Mouse (Mus musculus): ENCODE data around the gene Slc12a7. TPM values are rescaled to one million over a fixed set of nuclear protein-coding genes. Genes with fewer than 3 reads are reported as not detected.

Gene Slc12a7
- total RNA-seq, 2 experiments from 2014 or later = 3.0 to 3.6 TPM

- ATAC-seq (replicated peaks; ENCODE audit: poor library complexity, severe bottlenecking) = no peak
These were observed 24.0 kb downstream of the Slc12a7 start for GRCm38 (mm10) chr13:73756916-73757315.

- no peak for ATAC-seq (replicated peaks; ENCODE audit: poor library complexity, severe bottlenecking)
These were observed 24.5 kb downstream of the Slc12a7 start for GRCm38 (mm10) chr13:73757362-73757761.

- ATAC-seq (replicated peaks; ENCODE audit: poor library complexity, severe bottlenecking) = no peak
These were observed 26.7 kb downstream of the Slc12a7 start for GRCm38 (mm10) chr13:73759596-73759995.

GRCm38 (mm10) chr13:73760126-73760525 lies 27.2 kb downstream of the Slc12a7 start:
- no peak for ATAC-seq (replicated peaks; ENCODE audit: poor library complexity, severe bottlenecking)

- peak; percentile 10 for ATAC-seq (replicated peaks; ENCODE audit: poor library complexity, severe bottlenecking)
These were observed 30.0 kb downstream of the Slc12a7 start for GRCm38 (mm10) chr13:73762938-73763337.

GRCm38 (mm10) chr13:73763439-73764255 lies 30.8 kb downstream of the Slc12a7 start:
- ATAC-seq (replicated peaks; ENCODE audit: poor library complexity, severe bottlenecking) = peak; percentile 88

DNA sequence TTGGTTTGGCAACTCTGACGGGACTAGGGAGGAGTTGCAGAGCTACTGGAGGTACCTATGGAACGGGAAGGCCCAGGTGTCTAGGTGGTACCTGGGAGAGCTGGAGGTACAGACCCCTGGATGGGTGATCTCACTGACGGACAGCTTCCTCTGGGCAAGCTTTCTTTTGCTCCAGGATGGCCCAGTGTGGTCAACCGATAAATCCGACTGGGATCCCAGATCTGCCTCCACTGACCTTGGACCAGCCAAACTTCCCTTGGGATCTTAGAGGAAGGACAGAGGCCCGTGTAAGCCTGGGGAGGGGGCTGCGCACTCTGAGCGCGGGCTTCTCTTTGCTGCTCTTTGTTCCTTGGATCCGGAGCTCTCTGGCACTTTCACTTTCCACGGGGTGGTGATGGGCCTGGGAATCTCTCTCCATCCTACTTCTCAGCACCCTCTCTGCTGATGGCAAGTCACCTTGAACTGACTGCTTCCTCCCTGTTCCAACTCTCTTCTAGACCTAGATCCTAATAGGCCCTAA lies 31.4 kb downstream of the Slc12a7 start:
- ATAC-seq (replicated peaks; ENCODE audit: poor library complexity, severe bottlenecking) = no peak

DNA sequence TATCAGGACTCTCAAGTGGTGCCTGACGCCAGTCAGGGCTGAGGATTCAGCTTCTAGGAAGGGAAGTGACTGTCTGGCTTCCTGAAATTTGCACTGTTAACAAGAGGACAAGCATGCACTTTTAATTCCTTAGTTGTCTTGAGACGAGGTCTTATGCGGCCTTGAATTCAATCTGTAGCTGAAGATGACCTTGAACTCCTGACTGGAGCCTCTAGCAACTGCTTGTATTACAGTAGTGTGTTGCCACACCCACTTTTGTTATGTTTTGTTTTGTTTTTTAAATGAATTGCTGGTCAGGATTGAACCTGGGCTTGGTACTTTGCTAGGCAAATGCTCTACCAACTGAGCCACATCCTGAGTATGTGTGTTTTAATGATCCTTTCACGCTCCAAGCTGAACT lies 32.5 kb downstream of the Slc12a7 start:
- no peak for ATAC-seq (replicated peaks; ENCODE audit: poor library complexity, severe bottlenecking)

GRCm38 (mm10) chr13:73767224-73767623 lies 34.3 kb downstream of the Slc12a7 start:
- ATAC-seq (replicated peaks; ENCODE audit: poor library complexity, severe bottlenecking) = no peak

DNA sequence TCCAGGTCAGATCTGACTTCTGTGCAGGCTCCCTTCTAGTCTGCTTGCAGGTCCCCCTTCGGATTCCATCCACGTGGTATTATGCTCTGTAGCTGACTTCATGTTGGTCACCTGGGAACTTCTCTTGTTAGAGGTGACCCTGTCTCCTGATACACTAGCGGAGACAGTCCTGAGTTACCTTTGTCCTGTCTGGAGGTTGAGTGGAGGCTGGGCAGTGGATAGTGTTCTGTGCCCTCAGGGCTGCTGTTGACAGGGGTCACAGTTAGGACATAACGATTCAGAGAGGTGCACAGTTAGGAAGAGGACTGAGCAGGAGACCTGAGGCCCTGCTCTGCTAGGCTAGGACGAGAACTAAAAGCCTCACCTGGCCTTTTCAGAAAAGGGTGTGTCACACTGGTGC lies 34.9 kb downstream of the Slc12a7 start:
- no peak for ATAC-seq (replicated peaks; ENCODE audit: poor library complexity, severe bottlenecking)

DNA sequence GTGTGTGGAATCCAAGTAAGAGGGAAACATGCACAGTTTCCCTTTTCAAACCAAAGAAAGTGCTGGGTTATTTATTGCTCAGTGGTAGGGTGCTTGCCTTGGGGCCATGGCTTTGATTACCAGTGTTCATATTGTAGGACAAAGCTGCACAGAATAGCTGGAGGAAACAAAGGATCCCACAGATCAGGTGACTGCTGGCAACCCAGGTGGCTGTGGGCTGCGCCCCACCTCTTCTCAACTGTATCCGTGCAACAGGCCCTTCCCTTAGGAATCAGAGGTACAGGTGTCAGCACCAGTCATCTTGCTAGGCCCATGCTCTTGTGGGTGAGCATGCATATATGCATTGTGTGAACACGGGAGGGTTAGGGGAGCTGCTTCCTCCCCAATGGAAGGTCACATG lies 35.4 kb downstream of the Slc12a7 start:
- no peak for ATAC-seq (replicated peaks; ENCODE audit: poor library complexity, severe bottlenecking)

- no peak for ATAC-seq (replicated peaks; ENCODE audit: poor library complexity, severe bottlenecking)
These were observed 37.2 kb downstream of the Slc12a7 start for GRCm38 (mm10) chr13:73769916-73770682.

DNA sequence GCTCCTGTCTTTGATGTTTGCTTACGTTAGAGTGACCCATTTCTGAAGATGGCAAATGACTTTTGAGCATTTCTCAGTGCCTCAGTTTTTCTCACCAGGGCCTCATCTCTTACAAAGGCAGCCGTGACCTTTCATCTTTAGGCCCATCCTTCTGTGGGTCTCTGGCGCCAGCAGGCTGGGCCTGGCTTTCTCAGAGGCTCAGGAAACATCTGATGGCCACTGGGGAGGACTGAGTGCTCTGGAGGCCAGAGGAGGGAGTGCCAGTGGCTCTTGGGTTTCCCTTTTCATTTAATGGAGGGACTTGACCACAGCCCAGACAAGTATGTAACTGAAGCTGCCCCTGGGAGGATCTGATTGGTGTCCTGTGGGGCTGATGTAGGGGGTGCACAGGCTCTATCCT lies 38.2 kb downstream of the Slc12a7 start:
- no peak for ATAC-seq (replicated peaks; ENCODE audit: poor library complexity, severe bottlenecking)

GRCm38 (mm10) chr13:73772655-73773054 lies 39.8 kb downstream of the Slc12a7 start:
- ATAC-seq (replicated peaks; ENCODE audit: poor library complexity, severe bottlenecking) = no peak

- ATAC-seq (replicated peaks; ENCODE audit: poor library complexity, severe bottlenecking) = 0 out of 2 replicates have a peak, but pooled peaks have one; percentile 23
These were observed 40.8 kb downstream of the Slc12a7 start for GRCm38 (mm10) chr13:73773519-73774205.

- ATAC-seq (replicated peaks; ENCODE audit: poor library complexity, severe bottlenecking) = no peak
These were observed 42.9 kb downstream of the Slc12a7 start for GRCm38 (mm10) chr13:73775786-73776185.

DNA sequence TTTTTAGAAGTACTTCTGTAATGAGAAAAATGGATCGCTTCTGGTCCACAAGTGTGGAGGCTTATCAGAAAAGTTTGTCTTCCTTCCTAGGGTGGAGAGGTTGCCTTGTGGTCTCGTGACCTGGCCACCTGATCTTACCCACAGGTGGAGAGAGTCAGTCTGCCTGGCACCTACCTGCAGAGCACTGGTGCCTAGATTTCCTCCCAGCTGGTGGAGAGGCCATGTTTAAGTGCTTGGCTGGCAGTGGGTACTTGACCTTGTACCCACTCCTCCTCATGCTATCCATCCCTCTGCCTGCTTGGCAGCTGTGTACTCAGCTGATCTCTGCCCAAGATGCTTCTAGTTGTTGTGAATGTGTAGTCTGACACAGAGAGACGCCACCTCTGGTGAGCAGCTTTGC lies 44.7 kb downstream of the Slc12a7 start:
- ATAC-seq (replicated peaks; ENCODE audit: poor library complexity, severe bottlenecking) = no peak

- ATAC-seq (replicated peaks; ENCODE audit: poor library complexity, severe bottlenecking) = no peak
These were observed 49.6 kb downstream of the Slc12a7 start for GRCm38 (mm10) chr13:73782486-73782885.

DNA sequence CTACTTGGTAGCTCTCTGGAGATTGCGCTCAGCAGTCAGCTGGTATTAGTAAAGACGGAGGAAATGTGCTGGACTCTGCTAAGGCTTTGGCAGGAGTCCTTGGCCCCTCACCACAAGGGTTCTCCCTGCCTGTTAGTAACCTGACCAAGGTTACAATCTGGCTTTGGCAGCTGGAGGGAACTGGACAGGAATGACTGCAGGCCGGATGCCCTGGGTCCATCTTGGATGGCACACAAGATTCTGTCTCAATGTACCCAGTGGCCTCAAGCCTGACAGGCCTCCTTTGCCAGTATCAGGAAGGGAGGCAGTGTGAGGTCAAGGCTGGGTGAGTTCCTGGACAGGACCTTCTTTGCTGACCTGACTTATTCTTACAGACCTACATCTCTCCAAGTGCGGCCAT lies 59.3 kb downstream of the Slc12a7 start:
- ATAC-seq (replicated peaks; ENCODE audit: poor library complexity, severe bottlenecking) = no peak

DNA sequence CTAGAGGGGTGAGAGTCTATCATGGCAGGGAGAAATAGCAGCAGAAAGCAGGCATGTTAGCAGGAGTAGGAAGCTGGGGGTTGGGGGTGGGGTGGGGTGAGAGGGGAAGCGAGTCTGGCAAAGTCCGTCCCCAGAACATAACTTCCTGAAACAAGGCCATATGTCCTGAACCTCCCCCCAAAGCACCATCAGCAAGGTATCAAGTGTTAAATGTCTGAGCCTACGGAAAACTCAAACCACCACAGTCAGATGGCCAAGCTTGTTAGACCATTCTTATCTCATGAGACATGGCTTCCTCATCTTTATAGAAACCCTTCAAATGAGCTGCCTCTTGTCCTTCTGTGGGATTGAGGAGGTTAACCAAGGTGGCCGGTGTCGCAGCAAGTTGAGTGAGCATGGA lies 60.3 kb downstream of the Slc12a7 start:
- no peak for ATAC-seq (replicated peaks; ENCODE audit: poor library complexity, severe bottlenecking)

DNA sequence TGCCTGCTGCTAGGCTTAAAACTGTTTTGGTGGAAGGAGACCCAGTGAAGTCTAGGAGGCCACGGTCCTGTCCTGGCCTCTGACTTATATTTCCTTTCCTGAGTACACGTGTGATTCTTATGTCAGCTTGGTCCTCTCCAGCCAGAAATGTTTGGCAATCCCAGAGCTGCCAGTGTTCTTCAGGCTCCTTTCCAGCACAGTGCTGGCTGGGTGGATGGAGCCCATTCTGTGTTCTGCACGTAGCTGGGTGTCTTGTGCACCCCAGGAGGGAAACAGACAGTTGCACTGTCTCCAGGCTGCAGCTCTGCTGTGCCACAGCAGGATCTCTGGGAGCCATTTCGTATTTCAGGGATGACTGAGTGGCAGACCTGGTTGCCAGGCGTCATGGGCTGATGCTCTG lies 66.2 kb downstream of the Slc12a7 start:
- ATAC-seq (replicated peaks; ENCODE audit: poor library complexity, severe bottlenecking) = no peak
